Mouse (Mus musculus) thymus, postnatal 14 days (tissue): ENCODE measurements around the gene Lims1.
"Not testable (repeated sequence)": the region's sequence is repeated elsewhere in the genome, so short reads cannot be mapped to it uniquely, and the experiment has no call there.

Experiments used
- DNase-seq: peaks from one replicate; pipeline ENCODE4 v3.0.0; 2021

The Lims1 gene

GRCm38 (mm10) chr10:58323028-58323991, at the start of gene Lims1:
TSS of gene Lims1 (plus strand) at chr10:58323466.
- peak; percentile 97 for DNase-seq

- no peak for DNase-seq
These were observed 41.0 kb upstream of the Lims1 start for GRCm38 (mm10) chr10:58282238-58282637.

GRCm38 (mm10) chr10:58290742-58291141, 32.5 kb upstream of the Lims1 start:
- no peak for DNase-seq

- no peak for DNase-seq
These were observed 29.0 kb upstream of the Lims1 start for GRCm38 (mm10) chr10:58294246-58294645.

- DNase-seq: no peak
These were observed 27.7 kb upstream of the Lims1 start for GRCm38 (mm10) chr10:58295605-58296004.

GRCm38 (mm10) chr10:58304996-58305395, 18.3 kb upstream of the Lims1 start:
- DNase-seq: no peak

- DNase-seq: no peak
These were observed 16.4 kb upstream of the Lims1 start for GRCm38 (mm10) chr10:58306897-58307296.

- no peak for DNase-seq
These were observed 12.5 kb upstream of the Lims1 start for GRCm38 (mm10) chr10:58310791-58311190.

- no peak for DNase-seq
These were observed 10.4 kb upstream of the Lims1 start for GRCm38 (mm10) chr10:58312887-58313286.

GRCm38 (mm10) chr10:58320881-58321280, 2.4 kb upstream of the Lims1 start:
- DNase-seq: no peak

GRCm38 (mm10) chr10:58322361-58323027, 772 bp upstream of the Lims1 start:
- DNase-seq: no peak

GRCm38 (mm10) chr10:58326271-58326670, 3.0 kb downstream of the Lims1 start:
- no peak for DNase-seq

- not testable (repeated sequence) for DNase-seq
These were observed 4.6 kb downstream of the Lims1 start for GRCm38 (mm10) chr10:58327836-58328235.

- no peak for DNase-seq
These were observed 5.3 kb downstream of the Lims1 start for GRCm38 (mm10) chr10:58328517-58329108.

GRCm38 (mm10) chr10:58330635-58331034, 7.4 kb downstream of the Lims1 start:
- no peak for DNase-seq

GRCm38 (mm10) chr10:58331741-58332140, 8.5 kb downstream of the Lims1 start:
- DNase-seq: no peak

GRCm38 (mm10) chr10:58333414-58333813, 10.1 kb downstream of the Lims1 start:
- no peak for DNase-seq

GRCm38 (mm10) chr10:58336156-58336555, 12.9 kb downstream of the Lims1 start:
- DNase-seq: no peak

GRCm38 (mm10) chr10:58337091-58337490, 13.8 kb downstream of the Lims1 start:
- not testable (repeated sequence) for DNase-seq

- DNase-seq: no peak
These were observed 15.3 kb downstream of the Lims1 start for GRCm38 (mm10) chr10:58338590-58338989.

- DNase-seq: peak; percentile 60
These were observed 18.4 kb downstream of the Lims1 start for GRCm38 (mm10) chr10:58341685-58342084.

GRCm38 (mm10) chr10:58342199-58342598, 18.9 kb downstream of the Lims1 start:
- DNase-seq: no peak

- no peak for DNase-seq
These were observed 20.3 kb downstream of the Lims1 start for GRCm38 (mm10) chr10:58343552-58343951.

GRCm38 (mm10) chr10:58350600-58350999, 27.3 kb downstream of the Lims1 start:
- peak; percentile 45 for DNase-seq
